Mouse (Mus musculus) lung, postnatal 0 days (tissue): ENCODE data around the gene Ctsll3.

Source experiments
- CTCF ChIP-seq: IDR thresholded peaks from 2 replicates; pipeline ENCODE4 v1.5.1; 2016; ENCODE audit warnings: antibody characterized with exemption, mild to moderate bottlenecking
- EP300 ChIP-seq: IDR thresholded peaks from 2 replicates; pipeline ENCODE4 v1.6.1; 2016; ENCODE audit warnings: antibody characterized with exemption, mild to moderate bottlenecking, control low read depth

DNA sequence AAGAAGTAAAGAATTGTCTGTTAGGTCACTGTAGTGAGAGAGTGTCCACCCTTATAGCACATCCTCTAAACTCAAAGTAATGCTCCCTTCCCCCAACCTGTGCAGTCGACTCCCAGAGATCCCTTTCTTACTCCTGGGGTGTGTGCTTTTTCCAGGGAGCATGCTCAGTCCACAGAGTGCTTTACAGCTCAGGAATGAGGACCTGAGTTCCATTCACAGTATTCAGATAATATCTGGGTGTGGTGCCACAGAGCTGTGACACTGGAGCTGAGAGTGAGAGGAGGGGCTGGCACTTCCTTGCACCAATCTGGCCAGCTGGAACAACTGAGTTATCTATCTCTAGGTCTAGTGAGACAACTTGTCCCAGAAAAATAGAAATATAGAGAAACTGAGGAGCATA is 11.1 kb upstream of the Ctsll3 start:
- TF ChIP-seq EP300 (no peak), CTCF (no peak)
